Mouse (Mus musculus) limb, embryonic 15.5 days (tissue): ENCODE measurements around the gene Commd8. TPM values are rescaled to one million over a fixed set of nuclear protein-coding genes. Genes with fewer than 3 reads are reported as not detected.
A peak's percentile ranks its signal among the peaks of the same experiment; 100 is the strongest.
"Not testable (repeated sequence)": the region's sequence is repeated elsewhere in the genome, so short reads cannot be mapped to it uniquely, and the experiment has no call there.

Source experiments
- ATAC-seq: fragments of 200-750 bp; cut with Nextera tagmentation; 2 replicates; pipeline ENCODE4 v1.8.0; 2017; ENCODE audit warnings: low read depth, moderate TSS enrichment; ENCODE audit not compliant: insufficient number of reproducible peaks, low FRiP score, low TSS enrichment
- H3K27ac ChIP-seq: fragments of 300-500 bp; sonication (generic); 2 replicates; pipeline ENCODE4 v1.5.1; 2015; ENCODE audit warnings: moderate library complexity, mild to moderate bottlenecking, inconsistent platforms
- H3K27me3 ChIP-seq: fragments of 300-500 bp; sonication (generic); 2 replicates; pipeline ENCODE4 v1.6.1; 2015; ENCODE audit warnings: inconsistent platforms
- H3K36me3 ChIP-seq: fragments of 300-500 bp; sonication (generic); 2 replicates; pipeline ENCODE4 v1.6.1; 2015; ENCODE audit warnings: inconsistent platforms
- H3K4me1 ChIP-seq: fragments of 300-500 bp; sonication (generic); 2 replicates; pipeline ENCODE4 v1.6.1; 2015; ENCODE audit warnings: inconsistent platforms
- H3K4me2 ChIP-seq: fragments of 300-500 bp; sonication (generic); 2 replicates; pipeline ENCODE4 v1.6.1; 2015; ENCODE audit warnings: mild to moderate bottlenecking, inconsistent platforms
- H3K4me3 ChIP-seq: fragments of 300-500 bp; sonication (generic); 2 replicates; pipeline ENCODE4 v1.5.1; 2015; ENCODE audit warnings: mild to moderate bottlenecking, inconsistent platforms
- H3K9ac ChIP-seq: fragments of 300-500 bp; sonication (generic); 2 replicates; pipeline ENCODE4 v1.6.1; 2015; ENCODE audit warnings: inconsistent platforms
- H3K9me3 ChIP-seq: fragments of 300-500 bp; sonication (generic); 2 replicates; pipeline ENCODE4 v1.6.1; 2016; ENCODE audit warnings: inconsistent platforms
- WGBS: fragments of 180-500 bp; shearing (Covaris S2); methylation state at CpG from one replicate; pipeline ENCODE4 v1.1.7; 2015; 5-methylcytosine and 5-hydroxymethylcytosine counted together
- polyA plus RNA-seq: library from polyadenylated mRNA; unstranded; fragments of >200 nt; fragmentation: Nextera tagmentation; extraction: Ambion mirVana; gene quantifications from 2 replicates; pipeline ENCODE4 v1.2.1, GENCODE M21; 2015

The Commd8 gene
- polyA plus RNA-seq, 1 experiment from 2014 or later = 177 TPM

DNA sequence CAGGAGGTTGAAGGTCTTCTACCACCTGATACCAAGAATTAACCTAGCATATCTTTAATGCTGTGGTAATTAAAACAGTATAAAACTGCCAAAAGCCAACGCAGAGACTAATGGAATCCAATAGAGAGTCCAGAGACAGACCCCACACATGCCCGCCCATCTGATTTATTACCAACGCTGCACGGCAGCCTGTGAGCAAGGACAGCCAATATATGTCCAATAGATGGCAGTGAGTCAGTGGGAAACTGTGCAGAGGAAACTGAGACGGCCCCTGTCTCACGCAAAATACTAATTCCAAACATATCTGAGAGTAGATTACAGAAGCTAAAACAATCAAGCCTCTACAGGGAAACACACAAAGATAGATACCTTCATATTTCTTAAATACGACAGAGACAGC lies 3.6 kb downstream of the Commd8 start:
- ATAC-seq = no peak
- no peak overlapping the region for H3K27ac ChIP-seq
- H3K9me3 ChIP-seq = no peaks in the 10 kb centered on the region
- peaks cover 14% of the 10 kb centered on the region for H3K4me1 ChIP-seq
- H3K4me2 ChIP-seq = no peak overlapping the region
- no peaks in the 10 kb centered on the region for H3K27me3 ChIP-seq
- H3K9ac ChIP-seq = no peak overlapping the region
- WGBS = 50% methylated on average over 7 of the region's 7 CpGs
- H3K36me3 ChIP-seq = peaks cover 34% of the 10 kb centered on the region
- H3K4me3 ChIP-seq = no peak overlapping the region

DNA sequence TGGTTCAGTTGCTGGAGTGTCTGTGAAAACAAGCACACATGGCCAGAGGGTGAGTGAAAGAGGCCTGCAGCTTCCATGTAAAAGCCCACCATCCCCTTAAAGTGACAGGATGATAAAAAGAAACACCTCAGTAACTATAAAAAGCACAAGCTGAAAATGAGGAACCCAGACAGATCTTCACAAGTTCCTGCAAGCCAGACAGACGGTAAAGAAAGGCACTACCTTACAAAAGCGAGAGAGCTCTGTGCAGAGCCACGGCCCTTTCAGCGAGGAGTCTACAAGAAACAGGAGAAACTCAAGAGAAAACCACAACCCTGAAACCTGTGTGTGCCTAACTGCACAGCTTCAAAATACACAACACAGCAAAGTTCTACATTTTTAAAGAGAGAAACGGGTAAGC lies 5.1 kb downstream of the Commd8 start:
- Histone ChIP-seq H3K9ac (no peak overlapping the region), H3K4me3 (no peak overlapping the region), H3K27ac (no peak overlapping the region), H3K27me3 (no peaks in the 10 kb centered on the region), H3K4me2 (no peak overlapping the region), H3K36me3 (peaks cover 45% of the 10 kb centered on the region), H3K4me1 (peaks cover 14% of the 10 kb centered on the region), H3K9me3 (no peaks in the 10 kb centered on the region)
- ATAC-seq = no peak
- WGBS = 67% methylated on average over 5 of the region's 5 CpGs

DNA sequence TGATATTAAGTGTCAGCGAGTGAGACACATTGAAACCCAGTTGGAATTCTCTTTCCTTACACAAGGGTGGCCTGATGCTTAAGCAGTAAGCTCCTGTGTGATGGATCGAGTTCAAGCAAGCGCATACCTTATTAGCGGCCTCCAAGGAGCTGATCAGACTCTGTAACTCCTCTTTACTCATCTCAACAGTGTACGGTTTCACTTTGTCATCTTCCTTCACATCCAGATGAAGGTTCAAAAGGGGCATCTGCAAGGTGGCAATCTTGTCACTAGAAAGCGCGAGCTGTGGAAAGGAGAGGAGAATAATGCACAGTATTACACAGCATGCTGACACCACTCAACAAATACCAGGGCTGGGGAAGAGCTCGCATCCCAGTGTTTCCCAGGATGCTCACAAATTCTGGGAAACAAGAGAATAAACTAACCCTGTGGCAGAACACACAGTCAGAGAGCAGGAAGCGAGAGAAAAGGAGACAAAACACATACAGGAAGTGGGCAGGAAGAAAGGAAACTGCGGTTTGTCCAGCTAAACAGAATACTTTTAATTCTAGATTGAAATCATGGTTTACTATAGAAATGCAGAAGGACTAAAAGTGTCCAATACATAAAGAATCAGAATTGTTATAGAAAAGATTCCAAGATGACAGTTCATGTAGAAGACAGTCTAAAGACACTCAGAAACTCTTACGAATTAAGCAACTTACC lies 7.1 kb downstream of the Commd8 start:
- WGBS = 90% methylated on average over 11 of the region's 11 CpGs
- peaks cover 53% of the 10 kb centered on the region for H3K36me3 ChIP-seq
- no peaks in the 10 kb centered on the region for H3K9me3 ChIP-seq
- H3K9ac ChIP-seq = no peak overlapping the region
- no peak overlapping the region for H3K4me2 ChIP-seq
- no peak for ATAC-seq
- no peak overlapping the region for H3K27ac ChIP-seq
- no peak overlapping the region for H3K4me3 ChIP-seq
- peaks cover 5% of the 10 kb centered on the region; the same call in 1 of the 2 replicates for H3K4me1 ChIP-seq
- no peaks in the 10 kb centered on the region for H3K27me3 ChIP-seq

DNA sequence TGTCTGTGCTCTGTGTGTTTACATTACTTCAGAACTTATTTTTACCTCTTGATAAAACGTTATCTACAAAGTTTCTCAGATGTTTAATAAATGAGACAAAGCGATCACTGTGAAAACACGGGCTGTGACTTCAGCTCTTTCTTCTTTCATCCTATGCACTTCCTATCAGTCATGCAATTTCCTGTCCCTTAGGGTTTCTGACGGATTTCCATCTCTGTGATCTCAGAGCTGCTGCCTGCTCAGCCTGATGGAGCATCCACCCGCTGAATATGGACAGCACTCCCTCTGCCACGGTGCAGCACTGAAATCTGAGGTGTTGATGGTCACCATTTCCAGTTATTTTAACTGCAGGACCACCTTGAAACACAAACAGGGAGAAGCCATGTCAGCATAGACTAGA lies 8.5 kb downstream of the Commd8 start:
- no peak overlapping the region for H3K9ac ChIP-seq
- WGBS = 73% methylated on average over 6 of the region's 6 CpGs
- H3K9me3 ChIP-seq = no peaks in the 10 kb centered on the region
- no peak for ATAC-seq
- no peaks in the 10 kb centered on the region for H3K27me3 ChIP-seq
- peaks cover 56% of the 10 kb centered on the region for H3K36me3 ChIP-seq
- H3K27ac ChIP-seq = peak overlapping the region; percentile 33; the same call in 1 of the 2 replicates
- no peak overlapping the region for H3K4me2 ChIP-seq
- H3K4me3 ChIP-seq = no peak overlapping the region
- peaks cover 4% of the 10 kb centered on the region; the same call in 1 of the 2 replicates for H3K4me1 ChIP-seq

DNA sequence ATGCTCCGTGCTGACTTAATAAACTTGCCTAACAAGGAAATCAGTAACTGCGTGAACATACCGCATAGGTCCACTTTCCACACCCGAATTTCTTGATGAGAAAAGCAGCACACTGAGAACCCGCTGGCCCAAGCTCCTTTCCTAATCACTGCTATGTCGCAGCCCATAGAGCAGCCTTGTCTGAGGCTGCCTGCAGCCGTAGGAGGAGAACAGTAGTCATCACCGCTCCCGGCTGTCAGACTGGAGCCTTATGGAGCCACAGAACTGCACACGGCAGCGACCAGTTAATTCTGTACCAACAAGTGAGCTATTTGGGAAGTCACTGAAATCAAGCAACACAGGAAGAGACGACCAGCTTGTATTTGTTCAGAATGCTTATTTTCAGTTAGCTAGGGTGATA lies 9.3 kb downstream of the Commd8 start:
- ATAC-seq = no peak
- Histone ChIP-seq H3K27me3 (no peaks in the 10 kb centered on the region), H3K27ac (no peak overlapping the region), H3K4me2 (no peak overlapping the region), H3K9me3 (no peaks in the 10 kb centered on the region), H3K4me3 (no peak overlapping the region), H3K36me3 (peaks cover 56% of the 10 kb centered on the region), H3K4me1 (no peaks in the 10 kb centered on the region), H3K9ac (no peak overlapping the region)
- 81% methylated on average over 12 of the region's 12 CpGs for WGBS

DNA sequence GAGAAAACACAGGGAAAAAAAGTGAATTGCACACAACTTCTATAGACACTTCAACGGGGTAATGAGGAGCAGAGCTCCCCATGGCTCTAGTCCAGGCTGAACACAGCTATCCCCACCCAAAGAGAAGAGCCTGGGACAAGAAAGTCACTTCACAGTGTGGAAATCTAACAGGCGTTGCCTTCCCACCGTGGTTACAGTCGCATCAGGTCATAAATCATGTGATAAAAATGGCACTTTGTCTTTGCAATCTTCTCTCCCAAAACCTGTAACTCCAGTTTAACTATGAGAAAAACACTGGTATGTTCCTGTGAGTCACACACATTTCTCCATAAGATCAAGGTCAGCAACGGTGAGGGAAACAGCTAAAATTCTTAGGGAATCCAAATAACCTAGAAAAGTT lies 11.4 kb downstream of the Commd8 start:
- H3K27ac ChIP-seq = no peak overlapping the region
- H3K36me3 ChIP-seq = peaks cover 45% of the 10 kb centered on the region
- ATAC-seq = no peak

DNA sequence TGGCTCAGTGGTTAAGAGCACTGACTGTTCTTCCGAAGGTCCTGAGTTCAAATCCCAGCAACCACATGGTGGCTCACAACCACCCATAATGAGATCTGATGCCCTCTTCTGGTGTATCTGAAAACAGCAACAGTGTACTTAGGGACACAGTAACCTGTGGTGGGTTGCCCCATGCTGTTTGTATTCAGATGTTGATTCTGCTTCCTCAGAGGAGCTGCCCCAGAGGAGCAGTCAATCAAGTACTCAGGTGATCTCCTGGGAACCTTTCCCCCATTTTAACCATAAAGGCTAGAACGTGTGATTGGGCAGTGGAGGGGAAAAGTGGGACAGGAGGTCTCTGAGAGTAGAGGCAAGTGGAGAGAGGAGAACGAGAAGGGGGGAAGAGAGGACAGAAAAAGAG lies 12.3 kb downstream of the Commd8 start:
- WGBS = 76% methylated on average over 3 of the region's 3 CpGs
- H3K9ac ChIP-seq, ATAC-seq, H3K4me1 ChIP-seq, H3K4me3 ChIP-seq, H3K27me3 ChIP-seq, H3K4me2 ChIP-seq, H3K9me3 ChIP-seq: not testable (repeated sequence)
- H3K36me3 ChIP-seq = peaks cover 36% of the 10 kb centered on the region
- 0 out of 2 replicates have a peak overlapping the region, but pooled peaks have one; percentile 43 for H3K27ac ChIP-seq

More for the DNA sequence above, 11.4 kb downstream of the Commd8 start:
- no peaks in the 10 kb centered on the region for H3K27me3 ChIP-seq
- H3K4me3 ChIP-seq = no peak overlapping the region
- 69% methylated on average over 5 of the region's 5 CpGs for WGBS
- H3K9me3 ChIP-seq = no peaks in the 10 kb centered on the region
- no peak overlapping the region for H3K4me2 ChIP-seq
- no peaks in the 10 kb centered on the region for H3K4me1 ChIP-seq
- H3K9ac ChIP-seq = no peak overlapping the region

DNA sequence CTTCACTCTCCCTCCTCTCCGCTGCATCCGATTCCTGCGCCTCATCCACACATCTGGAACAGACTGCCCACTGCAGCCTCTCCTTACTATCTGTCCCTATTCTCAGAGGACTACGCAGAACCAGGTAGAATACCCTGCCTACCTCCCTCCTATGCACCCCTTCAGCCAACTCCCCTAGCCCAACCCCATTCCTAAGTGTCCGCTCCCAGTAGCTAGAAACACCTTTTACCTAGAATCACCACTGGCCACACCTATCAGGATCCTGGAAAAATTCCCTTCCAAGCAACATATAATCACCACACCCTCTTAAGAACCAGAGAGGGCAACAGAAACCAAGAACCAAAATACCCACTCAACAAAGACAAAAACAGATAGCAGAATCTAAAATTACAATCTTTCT lies 17.1 kb downstream of the Commd8 start:
- Histone ChIP-seq H3K4me1 (no peaks in the 10 kb centered on the region), H3K4me2 (no peak overlapping the region), H3K27ac (no peak overlapping the region), H3K9me3 (no peaks in the 10 kb centered on the region), H3K4me3 (no peak overlapping the region), H3K9ac (no peak overlapping the region), H3K36me3 (0 out of 2 replicates have a peak, but pooled peaks cover 7% of the 10 kb centered on the region), H3K27me3 (no peaks in the 10 kb centered on the region)
- ATAC-seq = no peak
- 94% methylated on average over 5 of the region's 5 CpGs for WGBS

DNA sequence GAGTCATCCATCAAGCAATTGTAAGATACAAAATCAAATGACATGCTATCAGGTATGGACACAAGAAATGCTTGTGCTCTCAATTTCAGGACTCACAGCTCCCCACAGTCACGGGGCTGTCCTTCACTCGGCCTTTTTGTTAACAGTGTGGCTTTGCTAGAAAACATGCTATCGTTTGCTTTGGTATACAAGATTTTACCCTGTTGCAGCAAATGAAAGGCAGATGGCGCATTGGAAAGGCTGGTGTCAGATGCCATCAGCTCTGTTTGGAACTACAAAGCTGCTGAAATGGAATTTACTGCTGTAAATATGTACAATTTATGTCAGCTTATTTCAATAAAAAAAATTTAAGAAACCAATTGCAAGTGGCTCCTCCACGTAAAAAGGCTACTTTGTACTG lies 19.3 kb downstream of the Commd8 start:
- Histone ChIP-seq H3K36me3 (no peaks in the 10 kb centered on the region), H3K9me3 (no peaks in the 10 kb centered on the region), H3K4me2 (no peak overlapping the region), H3K4me1 (no peaks in the 10 kb centered on the region), H3K4me3 (no peak overlapping the region), H3K27ac (no peak overlapping the region), H3K9ac (no peak overlapping the region), H3K27me3 (no peaks in the 10 kb centered on the region)
- no peak for ATAC-seq
- WGBS = 35% methylated on average over 5 of the region's 5 CpGs

DNA sequence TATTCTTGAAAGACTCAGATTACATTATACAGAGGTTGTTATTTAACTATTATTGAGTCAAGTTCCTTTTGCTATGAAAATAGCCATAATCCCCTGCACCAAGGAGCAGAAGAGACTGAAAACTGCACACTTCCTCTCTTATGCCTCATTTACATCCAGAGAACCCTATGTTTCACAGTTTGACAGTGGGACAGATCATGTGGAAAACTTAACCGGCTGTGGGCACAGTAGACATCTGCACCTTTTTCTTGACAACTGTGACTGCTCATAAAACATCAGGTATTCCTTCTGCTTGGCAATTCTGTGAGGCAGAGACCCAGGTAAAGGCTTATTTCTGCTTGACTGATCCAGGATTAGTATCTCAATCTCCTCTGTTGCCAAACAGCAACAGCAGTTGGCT lies 28.4 kb downstream of the Commd8 start:
- no peaks in the 10 kb centered on the region for H3K4me1 ChIP-seq
- no peak for ATAC-seq
- no peaks in the 10 kb centered on the region for H3K36me3 ChIP-seq
- H3K4me3 ChIP-seq = no peak overlapping the region
- no peaks in the 10 kb centered on the region for H3K9me3 ChIP-seq
- H3K27ac ChIP-seq = no peak overlapping the region
- no peaks in the 10 kb centered on the region for H3K27me3 ChIP-seq
- 66% methylated on average over 1 of the region's 1 CpGs for WGBS
- H3K4me2 ChIP-seq = no peak overlapping the region
- H3K9ac ChIP-seq = no peak overlapping the region

DNA sequence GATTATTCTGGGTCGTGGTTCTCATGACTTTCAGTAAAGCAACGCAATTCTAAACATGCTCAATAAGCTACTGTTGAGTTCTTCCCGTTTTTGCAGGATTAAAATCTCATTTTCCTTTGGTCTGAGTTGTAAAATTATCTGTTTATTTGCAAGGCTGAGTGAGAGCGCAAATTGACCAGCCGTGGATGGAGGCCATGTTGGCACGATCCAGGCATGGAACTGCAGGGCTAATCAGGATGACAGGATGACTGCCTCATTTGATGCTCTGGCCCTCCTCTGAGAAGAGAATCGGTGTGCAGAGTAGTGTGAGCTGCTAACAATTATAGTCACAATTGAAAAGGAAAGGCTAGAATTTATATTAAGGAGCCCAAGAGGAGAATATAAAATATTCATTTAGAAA lies 29.7 kb downstream of the Commd8 start:
- H3K9me3 ChIP-seq = no peaks in the 10 kb centered on the region
- H3K27ac ChIP-seq = no peak overlapping the region
- no peak overlapping the region for H3K9ac ChIP-seq
- no peaks in the 10 kb centered on the region for H3K4me1 ChIP-seq
- H3K4me3 ChIP-seq = no peak overlapping the region
- WGBS = 81% methylated on average over 7 of the region's 7 CpGs
- H3K36me3 ChIP-seq = no peaks in the 10 kb centered on the region
- H3K27me3 ChIP-seq = no peaks in the 10 kb centered on the region
- no peak overlapping the region for H3K4me2 ChIP-seq
- ATAC-seq = no peak

DNA sequence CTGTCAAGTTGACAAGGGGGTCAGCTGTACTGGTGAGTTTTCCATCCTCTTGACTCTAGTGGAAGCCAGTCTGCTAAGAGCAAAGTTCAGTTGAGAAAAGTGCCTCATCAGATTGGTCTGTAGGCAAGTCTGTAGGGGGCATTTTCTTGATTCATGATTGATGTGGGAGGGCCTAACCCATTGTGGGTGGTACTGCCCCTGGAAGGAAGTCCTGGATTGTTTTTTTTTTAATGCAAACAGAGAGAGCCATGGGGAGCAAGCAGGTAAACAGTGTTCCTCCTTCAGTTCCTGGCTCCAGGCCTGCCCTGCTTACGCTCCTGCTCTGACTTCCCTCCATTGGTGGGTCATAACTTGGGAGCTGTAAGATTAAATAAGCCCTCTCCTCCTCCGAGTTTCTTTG lies 34.1 kb downstream of the Commd8 start:
- 79% methylated on average over 2 of the region's 2 CpGs for WGBS
- ATAC-seq = no peak
- no peak overlapping the region for H3K4me3 ChIP-seq
- H3K36me3 ChIP-seq = no peaks in the 10 kb centered on the region
- no peak overlapping the region for H3K4me2 ChIP-seq
- 0 out of 2 replicates have a peak, but pooled peaks cover under 1% of the 10 kb centered on the region for H3K4me1 ChIP-seq
- no peak overlapping the region for H3K9ac ChIP-seq
- no peaks in the 10 kb centered on the region for H3K27me3 ChIP-seq
- no peak overlapping the region for H3K27ac ChIP-seq
- H3K9me3 ChIP-seq = no peaks in the 10 kb centered on the region

DNA sequence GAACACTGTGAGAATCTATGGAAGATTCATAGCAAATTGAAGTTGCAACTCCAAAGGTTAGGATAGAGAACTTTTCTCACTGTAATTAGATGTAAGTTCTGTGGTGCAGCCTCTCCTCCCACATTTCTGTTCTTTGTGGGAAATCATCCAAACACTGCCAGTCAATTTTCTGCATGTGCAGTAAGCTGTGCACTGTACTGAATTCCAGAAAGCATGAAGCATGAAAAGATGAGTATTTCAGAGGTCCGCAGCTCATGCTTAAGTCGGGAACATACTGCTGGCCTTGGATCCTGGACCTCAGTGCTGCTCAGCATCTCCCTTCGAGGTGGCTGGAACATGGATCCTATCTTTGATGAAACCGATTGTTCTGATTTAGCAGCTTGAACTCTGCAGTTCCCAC lies 41.3 kb downstream of the Commd8 start:
- no peak for ATAC-seq

More for the DNA sequence above, 41.3 kb downstream of the Commd8 start:
- Histone ChIP-seq H3K27ac (no peak overlapping the region), H3K9me3 (no peaks in the 10 kb centered on the region), H3K4me1 (0 out of 2 replicates have a peak, but pooled peaks cover 2% of the 10 kb centered on the region), H3K9ac (no peak overlapping the region), H3K4me3 (no peak overlapping the region), H3K36me3 (no peaks in the 10 kb centered on the region), H3K27me3 (no peaks in the 10 kb centered on the region), H3K4me2 (no peak overlapping the region)
- WGBS = 82% methylated on average over 4 of the region's 4 CpGs
